Mouse (Mus musculus) mouse trophoblast stem cell (cell line): ENCODE measurements around the gene Mylip.

Experiments
- in situ Hi-C, 2 experiments: fragments of 300-500 bp; cut with MseI, MboI; formaldehyde crosslinking; loops; 2 replicates in 1 of 2; 3 replicates in 1 of 2; pipeline ENCODE4 v1.15.1; 2025

Gene Mylip

DNA sequence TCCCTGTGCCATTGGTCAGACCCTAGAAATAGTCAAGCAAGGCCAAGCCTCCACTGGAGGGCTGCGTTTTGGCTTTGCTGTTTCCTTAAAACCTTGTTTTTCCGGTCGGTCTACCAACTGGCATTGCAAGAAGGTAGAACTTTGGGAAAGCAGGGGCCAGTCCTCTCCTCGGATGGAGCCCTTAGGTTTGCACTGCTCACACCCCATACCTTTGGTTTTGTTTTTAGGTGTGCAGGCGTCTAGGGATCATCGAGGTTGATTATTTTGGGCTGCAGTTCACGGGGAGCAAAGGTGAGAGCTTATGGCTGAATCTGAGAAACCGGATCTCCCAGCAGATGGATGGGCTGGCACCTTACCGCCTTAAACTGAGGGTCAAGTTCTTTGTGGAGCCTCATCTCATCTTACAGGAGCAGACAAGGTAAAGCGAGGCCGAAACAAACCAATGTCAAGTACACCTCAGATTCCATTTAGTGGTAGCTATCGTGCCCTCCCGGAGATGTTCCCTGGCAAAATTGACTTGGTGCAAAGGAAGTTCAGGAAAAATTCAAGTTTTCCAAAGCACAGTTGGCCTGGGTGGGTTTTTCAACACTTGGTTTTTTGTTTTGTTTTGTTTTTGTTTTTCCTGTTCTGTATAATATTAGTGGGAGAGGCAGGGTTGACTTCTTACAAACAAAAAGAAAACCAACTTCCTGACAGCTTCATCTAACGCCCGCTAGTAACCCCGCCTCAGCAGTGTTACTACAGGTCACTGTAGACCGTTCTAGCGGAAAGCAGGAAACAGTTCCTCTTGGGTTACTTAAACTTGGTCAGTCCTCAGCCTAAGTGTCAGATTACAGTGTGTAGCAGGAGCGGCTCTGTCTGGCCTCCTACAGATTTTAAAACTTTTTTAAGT, 1.7 kb downstream of the Mylip start:
- in situ Hi-C loops = no loop called here

DNA sequence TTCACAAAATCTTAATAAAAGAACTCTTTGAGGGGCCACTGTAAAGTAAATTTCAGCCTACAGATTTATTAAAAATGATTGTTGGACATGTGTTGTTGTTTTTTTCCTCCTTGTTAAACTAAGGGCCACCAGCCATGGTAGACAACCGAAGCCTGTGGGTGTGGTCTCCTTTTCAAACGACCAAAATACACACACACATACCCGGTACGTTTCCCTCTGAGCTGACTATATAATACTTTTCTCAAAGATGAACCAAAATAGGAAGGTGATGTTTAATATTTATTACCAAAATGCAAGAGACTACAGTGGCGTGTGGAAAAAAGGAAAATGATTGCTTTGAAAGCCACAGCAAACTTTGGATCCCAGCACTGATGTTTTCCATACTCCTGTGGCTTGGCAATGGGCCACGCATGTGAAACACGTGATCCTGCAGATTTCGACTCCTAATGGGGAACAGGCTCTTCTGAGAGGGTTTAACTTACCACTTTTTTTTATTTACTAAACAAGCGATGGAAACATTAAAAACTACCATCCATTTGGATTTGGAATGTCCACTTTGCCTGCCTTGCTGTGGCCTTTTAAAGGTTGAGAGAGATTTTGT, 2.4 kb downstream of the Mylip start:
- in situ Hi-C loops = no loop called here

DNA sequence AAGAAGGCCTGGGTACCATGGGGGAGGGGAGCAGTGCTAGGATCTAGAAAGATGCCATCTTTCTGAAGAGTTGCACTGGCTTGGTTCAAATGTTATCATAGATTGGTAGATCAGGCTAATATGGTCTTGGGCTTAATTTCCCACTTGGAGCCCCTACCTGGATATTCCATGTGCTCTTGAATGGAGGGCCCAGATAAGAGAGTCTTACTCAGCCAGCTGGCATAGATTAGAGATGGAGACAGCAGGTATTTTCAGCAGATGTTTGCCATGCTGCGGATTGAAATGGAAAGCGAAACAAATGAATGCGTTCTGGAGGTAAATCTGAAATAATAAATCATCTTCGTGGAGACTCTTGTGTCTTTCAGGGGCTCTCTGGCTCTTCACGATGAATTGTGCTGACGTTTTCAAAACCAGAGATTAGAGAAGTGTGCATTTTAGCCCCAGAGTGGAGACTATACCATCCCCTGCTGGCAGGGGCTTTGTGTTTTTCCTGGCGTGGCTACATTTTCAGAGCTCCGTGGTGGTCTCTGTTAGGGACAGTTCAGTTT, 4.8 kb downstream of the Mylip start:
- in situ Hi-C loops = no loop called here

DNA sequence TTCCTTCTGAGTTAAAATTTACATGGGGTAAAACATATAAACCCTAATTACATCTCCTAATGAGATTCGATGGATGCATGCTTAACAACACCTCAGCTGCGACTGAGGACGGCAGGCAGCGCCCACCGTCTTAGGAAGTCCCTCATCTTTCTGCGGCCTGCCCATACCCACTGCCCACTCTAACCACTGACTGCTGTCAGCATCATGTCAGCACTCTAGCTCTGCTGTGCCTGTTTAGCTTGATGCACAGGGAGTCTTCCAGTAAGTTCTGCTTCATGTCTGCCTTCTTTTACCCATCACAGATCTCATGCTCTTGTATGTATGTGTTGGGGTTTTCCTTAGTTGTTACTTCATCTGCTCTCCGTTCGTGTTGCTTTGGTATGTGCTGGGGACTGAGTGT, 7.2 kb downstream of the Mylip start:
- in situ Hi-C loops = no loop called here

DNA sequence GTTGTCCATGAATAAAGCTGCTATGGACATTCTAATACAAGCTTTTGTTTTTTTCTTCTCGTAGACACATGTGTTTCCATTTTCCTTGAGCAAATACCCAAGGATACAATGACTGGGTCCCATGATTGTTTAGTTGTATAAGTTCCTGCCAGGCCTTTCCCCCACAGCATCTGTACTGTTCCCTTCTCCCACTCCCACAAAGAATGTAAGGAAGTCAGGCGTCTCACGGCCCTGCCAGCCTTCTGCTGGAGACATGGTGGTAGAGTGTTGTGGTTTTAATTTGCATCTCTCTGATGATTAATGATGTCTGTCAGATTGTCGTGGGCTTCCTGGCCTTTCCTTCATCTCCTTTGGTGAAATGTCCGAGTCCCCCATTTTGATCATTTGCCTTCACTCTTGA, 7.7 kb downstream of the Mylip start:
- in situ Hi-C loops = no loop called here

DNA sequence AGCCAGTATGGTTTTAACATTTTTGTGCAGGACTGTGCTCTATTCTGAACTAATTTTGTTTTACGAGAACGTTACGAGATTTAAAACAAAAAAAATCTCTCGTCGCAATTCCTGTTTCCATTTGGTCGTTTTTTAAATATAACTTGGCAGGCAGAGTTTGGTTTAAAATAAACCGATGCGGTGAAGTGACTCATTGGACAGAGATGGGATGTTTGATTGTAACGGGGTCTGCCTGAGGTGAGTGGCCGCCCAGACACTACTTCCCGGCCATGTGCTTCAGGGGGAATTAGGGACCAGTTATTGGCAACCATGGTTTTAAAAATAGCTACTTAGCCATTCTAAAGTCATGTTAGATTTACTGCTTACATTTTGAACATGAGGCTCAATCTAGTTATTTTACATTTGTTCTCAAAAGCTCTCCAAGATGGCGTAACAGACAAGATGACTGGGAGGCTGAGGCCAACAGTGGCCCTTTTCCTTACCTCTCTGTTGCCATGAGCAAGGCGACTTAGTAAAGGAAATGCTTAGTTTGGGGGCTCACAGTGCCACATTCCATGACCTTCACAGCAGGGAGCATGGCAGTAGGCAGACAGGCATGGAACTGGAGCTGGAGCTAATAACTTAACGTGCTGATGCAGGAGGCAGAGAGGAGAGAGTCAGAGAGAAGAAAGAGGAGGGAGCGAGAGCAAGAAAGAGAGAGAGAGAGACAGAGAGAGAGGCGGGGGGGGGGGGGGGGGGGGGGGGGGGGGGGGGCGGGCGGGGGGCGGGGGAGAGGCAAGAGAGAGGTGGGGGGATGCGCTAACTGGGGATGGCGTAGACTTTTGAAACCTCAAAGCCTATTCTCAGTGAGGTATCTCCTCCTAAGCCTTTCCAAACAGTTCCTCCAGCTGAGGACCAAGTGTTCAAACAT, 8.6 kb downstream of the Mylip start:
- in situ Hi-C loops = no loop called here

DNA sequence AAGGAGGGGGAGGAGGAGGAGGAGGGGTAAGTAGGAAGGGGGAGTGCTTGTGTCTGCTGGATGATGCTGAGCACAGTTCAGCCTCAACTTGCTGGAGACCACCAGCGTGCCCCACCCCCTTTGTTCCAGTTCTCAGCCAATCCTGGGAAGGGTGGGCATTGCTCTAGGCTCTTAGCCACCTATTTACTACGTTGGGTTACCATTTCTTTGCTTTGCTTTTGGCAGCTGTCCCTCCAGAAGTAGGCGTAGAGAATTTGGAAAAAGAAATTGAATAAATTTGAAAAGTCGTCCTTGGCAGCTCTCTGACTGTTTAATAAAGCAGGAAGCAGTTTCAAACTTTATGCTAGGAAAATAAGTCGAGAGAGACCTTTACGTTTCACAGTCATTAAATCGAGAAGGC, 11.2 kb downstream of the Mylip start:
- in situ Hi-C loops = no loop called here

DNA sequence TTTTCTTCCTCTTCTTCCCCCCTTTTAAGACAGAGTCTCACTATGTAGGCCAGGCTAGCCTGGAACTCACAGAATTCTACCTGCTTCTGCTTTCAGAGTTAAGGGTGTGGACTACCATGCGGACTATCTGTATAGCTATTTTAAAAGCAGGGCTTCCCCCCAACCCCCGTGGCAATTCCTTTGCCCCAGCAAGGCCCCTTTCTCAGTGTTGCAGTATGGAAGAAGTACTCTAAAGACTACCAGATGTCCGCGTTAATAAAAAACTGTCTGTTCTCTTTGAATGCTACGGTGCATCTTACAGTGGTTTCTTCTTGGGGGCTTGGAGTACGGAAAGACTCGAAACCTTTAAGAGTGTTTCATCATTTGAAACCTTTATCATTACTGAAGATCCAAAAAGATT, 12.3 kb downstream of the Mylip start:
- in situ Hi-C loops = no loop called here

DNA sequence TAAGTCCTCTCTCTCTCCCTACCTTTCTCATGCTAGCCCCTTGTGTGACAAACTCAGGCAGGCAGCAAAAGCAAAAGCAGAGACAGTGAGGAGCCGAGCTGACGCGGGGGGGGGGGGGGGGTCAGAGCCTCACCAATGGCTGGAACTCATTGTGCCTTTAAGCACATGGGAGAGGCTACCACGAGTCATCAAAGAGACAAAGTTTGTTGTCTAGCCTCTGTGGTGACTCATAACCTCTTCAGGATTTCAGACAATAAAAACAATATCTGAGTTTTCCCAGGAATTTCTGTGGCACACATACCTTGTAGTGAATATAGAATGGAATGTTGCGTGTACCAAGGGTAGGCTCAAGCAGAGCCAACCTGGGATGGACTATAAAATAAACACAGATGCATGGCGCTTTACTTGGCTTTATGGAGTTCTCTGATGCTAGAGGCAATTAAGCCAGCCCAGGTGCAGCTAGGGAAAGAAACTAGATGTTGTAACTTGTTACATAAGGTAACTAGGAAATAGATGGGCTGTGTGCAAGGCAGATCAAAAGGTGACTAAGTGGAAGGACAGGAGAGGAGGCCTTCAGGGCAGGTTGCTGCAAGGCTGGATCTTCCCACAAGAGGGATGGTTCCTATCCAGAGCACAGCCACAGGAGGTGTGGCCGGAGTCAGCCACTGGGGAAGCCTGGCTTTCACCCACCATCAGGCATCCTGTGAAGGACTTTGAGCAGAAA, 12.9 kb downstream of the Mylip start:
- in situ Hi-C loops = no loop called here

DNA sequence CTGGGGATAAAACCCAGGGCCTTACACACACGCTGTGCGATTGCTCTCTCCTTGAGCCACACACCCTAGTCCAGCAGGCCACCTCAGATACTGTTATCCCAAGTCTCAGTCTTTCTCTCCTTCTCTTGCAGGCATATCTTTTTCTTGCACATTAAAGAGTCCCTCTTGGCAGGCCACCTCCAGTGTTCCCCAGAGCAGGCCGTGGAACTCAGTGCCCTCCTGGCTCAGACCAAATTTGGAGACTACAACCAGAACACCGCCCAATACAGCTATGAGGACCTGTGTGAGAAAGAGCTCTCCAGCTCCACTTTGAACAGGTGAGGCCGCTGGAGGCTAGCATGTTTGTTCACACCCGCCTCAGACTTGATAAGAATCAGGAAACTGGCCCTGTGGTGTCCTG, 14.7 kb downstream of the Mylip start:
- in situ Hi-C loops = no loop called here

DNA sequence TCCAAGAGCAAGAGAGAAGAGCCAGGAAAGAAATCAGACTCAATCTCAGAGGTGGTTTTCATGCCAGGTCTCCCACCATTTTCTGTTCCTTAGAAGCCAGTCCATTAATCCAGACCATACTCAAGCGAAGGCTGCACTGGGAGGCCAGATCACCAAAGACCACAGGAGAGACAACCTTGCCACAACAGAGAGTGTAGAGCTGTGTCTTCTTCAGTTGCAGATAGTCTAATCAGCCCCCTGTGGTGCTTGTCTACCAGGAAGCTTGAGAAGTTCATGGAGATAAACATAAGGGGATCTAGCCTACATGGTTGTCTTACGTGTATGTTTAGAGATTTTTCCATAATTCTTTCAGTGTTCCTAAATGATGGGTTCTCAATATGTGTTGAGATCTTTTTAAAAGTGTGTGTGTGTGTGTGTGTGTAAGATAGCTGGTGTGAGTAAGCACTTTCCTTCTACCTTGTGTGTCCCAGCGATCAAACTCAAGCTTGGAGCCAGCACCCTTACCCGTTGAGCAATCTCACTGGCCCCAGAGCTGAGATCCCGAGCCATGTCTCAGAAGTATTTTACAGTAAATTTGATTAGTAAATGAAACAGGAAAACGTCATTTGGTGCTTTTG, 15.8 kb downstream of the Mylip start:
- in situ Hi-C loops = no loop called here

DNA sequence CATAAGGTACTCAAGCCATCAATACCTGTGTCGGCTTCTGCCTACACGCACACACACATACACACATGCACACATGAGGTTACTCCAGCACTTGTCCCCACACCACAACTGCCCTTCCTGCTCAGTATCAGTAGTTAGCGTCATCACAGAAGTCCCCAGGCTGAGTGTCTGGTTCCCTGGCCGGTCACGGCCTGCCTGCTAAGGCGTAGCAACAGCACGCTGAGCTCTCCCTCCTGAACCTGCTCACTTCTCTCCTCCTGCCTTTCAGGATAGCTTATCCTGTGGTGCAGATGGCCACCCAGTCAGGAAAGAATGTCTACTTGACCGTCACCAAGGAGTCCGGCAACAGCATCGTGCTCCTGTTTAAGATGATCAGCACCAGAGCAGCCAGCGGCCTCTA, 16.7 kb downstream of the Mylip start:
- in situ Hi-C loops = no loop called here

DNA sequence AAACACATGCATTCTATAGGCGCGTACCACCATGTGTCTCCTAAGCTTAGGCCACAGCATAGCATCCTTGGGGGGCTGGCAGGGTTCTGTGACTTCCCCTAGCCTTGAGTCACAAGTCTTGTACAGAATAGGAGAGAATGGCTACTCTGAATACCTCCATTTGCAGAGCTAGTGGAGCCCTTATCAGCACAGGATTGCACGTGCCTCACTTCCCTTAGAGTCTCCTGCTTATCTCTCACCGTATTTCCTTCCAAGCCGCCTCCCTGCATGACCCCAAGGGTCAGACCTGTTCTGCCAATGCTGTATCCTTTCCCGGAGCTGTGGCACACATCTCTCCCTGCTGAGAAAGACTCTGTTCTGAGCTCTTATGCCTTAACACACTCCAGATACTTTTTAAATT, 17.2 kb downstream of the Mylip start:
- in situ Hi-C loops = no loop called here

DNA sequence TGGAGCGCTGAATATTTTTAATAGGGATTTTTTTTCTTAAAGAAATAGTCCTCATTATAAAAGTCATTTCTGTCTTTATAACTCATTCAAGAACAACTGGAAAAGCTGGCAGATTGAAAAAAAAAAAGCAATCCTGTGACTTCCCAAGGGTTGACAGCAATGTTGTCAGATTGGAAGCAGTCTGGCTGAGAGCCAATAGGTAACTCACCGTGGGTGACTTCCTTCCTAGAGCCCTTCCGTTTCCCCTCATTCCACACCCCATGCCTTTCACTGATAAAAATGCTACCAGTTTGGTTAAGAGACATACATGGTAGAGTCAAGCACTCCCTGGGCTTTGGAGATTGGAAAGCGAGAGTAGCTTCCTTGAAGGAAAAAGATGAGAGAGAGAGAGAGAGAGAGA, 21.4 kb downstream of the Mylip start:
- in situ Hi-C loops = no loop called here

DNA sequence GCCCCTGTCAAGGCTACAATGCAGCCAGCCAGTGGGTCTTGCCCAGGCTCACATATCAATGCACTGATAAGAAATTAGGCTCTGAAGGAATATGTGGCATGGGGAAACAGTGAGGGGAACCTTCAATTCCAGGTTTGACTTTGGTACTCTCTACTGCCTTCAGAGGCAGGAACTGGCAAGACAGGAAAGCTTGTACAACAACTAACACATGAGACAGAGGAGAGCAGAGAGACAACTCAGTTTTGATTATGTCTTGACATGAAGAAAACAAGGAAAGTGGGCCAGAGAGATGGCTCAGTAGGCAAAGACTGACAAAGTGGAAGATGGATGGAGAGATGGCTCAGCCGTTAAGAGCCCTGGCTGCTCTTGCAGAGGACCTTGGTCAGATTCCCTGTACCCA, 23.5 kb downstream of the Mylip start:
- in situ Hi-C loops = no loop called here

DNA sequence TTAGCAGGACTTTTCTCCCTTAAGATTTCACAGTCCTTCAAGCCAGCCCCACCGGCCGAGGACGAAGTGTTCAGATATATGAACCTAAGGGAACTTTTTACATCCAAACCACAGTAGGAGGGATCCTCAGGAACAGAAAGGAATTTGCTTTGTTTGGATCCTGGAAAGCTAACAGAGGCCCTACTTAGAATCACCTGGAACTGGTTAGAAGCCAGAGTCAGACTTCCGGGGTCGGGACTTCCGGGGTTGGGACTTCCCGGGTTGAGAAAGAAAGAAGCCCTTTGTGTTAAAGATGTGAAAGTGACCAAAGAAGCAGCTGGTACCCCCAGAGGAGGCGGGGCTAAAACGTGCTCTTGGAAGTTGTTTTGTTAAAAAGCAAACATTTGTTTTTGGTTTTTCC, 24.5 kb downstream of the Mylip start:
- in situ Hi-C loops = no loop called here

DNA sequence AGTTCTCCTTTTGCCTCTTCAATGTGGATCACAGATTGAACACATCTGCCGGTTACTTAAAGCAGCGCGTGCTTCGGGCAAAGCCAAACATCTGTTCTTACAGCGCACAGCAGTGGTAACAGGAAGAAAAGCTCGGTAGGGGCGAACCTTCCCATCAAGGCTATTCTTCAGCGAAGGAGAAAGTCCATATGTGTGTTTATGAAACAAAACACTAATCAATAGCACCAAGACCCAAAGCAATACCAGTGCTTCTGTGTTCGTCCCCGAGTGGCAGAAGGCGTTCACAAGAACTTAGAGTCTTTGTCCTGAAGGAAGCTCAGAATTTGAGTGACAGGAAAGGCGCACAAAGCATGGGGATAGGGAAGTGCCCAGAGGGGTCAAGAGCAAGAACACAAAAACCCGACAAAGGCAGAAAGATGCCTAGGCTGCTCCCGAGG, 27.1 kb downstream of the Mylip start:
- in situ Hi-C loops = no loop called here

DNA sequence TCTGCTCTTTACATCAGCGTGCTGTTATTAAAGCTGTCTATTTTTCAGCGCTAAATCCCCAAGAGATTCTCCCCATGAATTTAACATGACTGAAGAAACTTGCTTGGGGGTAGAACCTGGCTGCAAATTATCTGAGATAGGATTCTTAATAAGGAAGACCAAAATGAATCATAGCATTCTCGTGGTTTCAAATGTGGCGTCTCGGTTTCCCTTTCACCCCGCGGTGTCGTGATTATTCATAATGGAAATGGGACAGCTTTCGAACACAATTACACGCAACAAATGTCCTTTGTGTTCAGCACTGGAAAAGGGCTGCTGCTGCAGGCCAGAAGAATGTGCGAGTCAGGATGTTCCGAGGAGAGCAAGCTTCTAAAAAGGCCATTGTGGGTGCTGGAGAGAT, 29.4 kb downstream of the Mylip start:
- in situ Hi-C loops = no loop called here

DNA sequence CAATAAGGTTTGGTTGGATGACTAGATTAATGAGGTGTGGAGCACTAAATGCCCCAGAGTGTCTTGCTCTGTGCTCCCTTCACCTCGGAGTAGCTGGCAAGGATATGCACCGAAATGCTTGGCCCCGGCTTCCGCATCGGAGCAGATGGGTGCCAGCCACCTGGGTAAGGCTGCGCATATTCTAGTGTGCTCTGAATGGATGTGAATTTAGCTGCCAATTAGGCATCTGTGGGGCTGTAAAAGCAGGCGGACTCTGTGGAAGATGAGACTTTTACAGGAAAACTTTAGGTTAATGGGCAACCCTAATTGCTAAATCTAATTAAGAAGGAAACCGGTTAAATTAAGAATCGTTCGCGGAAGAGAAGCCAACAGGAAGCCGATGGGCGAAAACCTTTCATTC, 32.7 kb downstream of the Mylip start:
- in situ Hi-C loops = no loop called here

DNA sequence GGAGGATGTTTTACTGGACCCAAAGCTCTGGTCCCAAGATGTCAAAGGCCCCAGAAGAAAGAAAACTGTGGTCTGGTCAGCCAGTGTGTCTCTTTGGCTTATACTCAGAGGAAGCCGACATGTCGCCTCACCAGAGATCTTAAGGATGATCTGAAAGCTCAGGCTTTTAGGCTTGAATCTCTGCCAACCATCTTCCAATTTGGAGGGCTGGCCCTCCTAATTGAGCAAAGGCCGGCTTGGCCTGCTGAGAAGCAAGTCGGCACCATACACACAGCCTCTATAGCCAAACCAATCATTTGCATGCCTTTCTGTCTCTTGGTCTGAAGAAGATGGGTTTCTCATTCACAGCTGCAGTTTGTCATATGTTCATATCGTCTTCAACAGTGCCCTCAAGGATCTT, 33.2 kb downstream of the Mylip start:
- in situ Hi-C loops = no loop called here

DNA sequence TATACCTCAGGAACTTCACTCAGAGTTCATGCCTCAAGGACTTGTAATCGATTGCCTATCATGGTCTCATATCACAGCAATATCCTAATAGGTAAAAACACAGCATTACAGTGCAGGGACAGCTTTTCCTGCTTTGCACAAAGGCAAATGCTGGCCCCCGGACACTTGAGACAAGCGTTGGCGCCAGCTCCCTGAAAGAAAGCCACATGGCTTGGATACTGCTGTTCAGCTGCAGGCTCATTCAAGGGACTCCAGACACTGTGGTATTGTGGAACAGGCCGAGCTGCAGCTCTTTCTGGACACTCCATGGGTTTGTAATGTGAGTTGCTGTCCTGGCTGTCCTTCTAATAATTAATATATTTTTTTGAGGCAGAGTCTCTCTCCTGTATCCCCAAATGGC, 34.4 kb downstream of the Mylip start:
- in situ Hi-C loops = no loop called here
